Mouse (Mus musculus) heart, postnatal 0 days (tissue): ENCODE measurements around the gene Dync1li2. TPM values are rescaled to one million over a fixed set of nuclear protein-coding genes. Genes with fewer than 3 reads are reported as not detected.

ENCODE experiments used
- ATAC-seq: fragments of 200-750 bp; cut with Nextera tagmentation; 2 replicates; pipeline ENCODE4 v1.8.0; 2017; ENCODE audit warnings: low read depth, moderate number of reproducible peaks, moderate library complexity; ENCODE audit not compliant: insufficient read depth
- DNase-seq: peaks from one replicate; pipeline ENCODE4 v3.0.0-alpha.2; 2016; ENCODE audit warnings: low spot score
- H3K27ac ChIP-seq: fragments of 300-500 bp; sonication (generic); 2 replicates; pipeline ENCODE4 v1.5.1; 2014; ENCODE audit warnings: low read depth, mild to moderate bottlenecking
- H3K27me3 ChIP-seq: fragments of 300-500 bp; sonication (generic); 2 replicates; pipeline ENCODE4 v1.6.1; 2014; ENCODE audit warnings: low read length, mixed read lengths; ENCODE audit not compliant: control insufficient read depth, insufficient read depth
- H3K36me3 ChIP-seq: fragments of 300-500 bp; sonication (generic); replicated peaks from 2 replicates; pipeline ENCODE4 v1.6.1; 2014; ENCODE audit warnings: low read length, mixed read lengths; ENCODE audit not compliant: control insufficient read depth, insufficient read depth
- H3K4me1 ChIP-seq: fragments of 300-500 bp; sonication (generic); 2 replicates; pipeline ENCODE4 v1.6.1; 2014; ENCODE audit warnings: antibody characterized with exemption; ENCODE audit not compliant: control insufficient read depth, insufficient read depth
- H3K4me2 ChIP-seq: fragments of 300-500 bp; sonication (generic); 2 replicates; pipeline ENCODE4 v1.6.1; 2014; ENCODE audit warnings: low read depth, mild to moderate bottlenecking, low read length, moderate library complexity
- H3K4me3 ChIP-seq: fragments of 300-500 bp; sonication (generic); 2 replicates; pipeline ENCODE4 v1.5.1; 2014; ENCODE audit warnings: low read depth, low read length
- H3K9ac ChIP-seq: fragments of 300-500 bp; sonication (generic); replicated peaks from 2 replicates; pipeline ENCODE4 v1.6.1; 2014; ENCODE audit warnings: low read depth, low read length, mixed read lengths
- H3K9me3 ChIP-seq: fragments of 300-500 bp; sonication (generic); replicated peaks from 2 replicates; pipeline ENCODE4 v1.6.1; 2016; ENCODE audit warnings: low read length; ENCODE audit not compliant: control insufficient read depth
- CTCF ChIP-seq: IDR thresholded peaks from 2 replicates; pipeline ENCODE4 v1.5.1; 2016; ENCODE audit warnings: antibody characterized with exemption, control low read depth, low read depth
- EP300 ChIP-seq: IDR thresholded peaks from 2 replicates; pipeline ENCODE4 v1.6.1; 2016; ENCODE audit warnings: antibody characterized with exemption, low read depth
- WGBS: fragments of 180-500 bp; shearing (Covaris S2); extraction: QIAGEN DNeasy Blood & Tissue Kit; methylation state at CpG from one replicate; pipeline ENCODE4 v1.1.7; 2014; 5-methylcytosine and 5-hydroxymethylcytosine counted together
- polyA plus RNA-seq: library from polyadenylated mRNA; unstranded; fragments of >200 nt; fragmentation: Nextera tagmentation; extraction: Ambion mirVana; gene quantifications from 2 replicates; pipeline ENCODE4 v1.2.1, GENCODE M21; 2015
- total RNA-seq: library from RNA; depleted of rRNA; stranded (reverse); fragments of >200 nt; gene quantifications from 2 replicates; pipeline ENCODE4 v1.2.3, GENCODE M21; 2014; ENCODE audit warnings: low replicate concordance; rRNA removed

Gene Dync1li2
- total and polyA plus RNA-seq, 2 experiments from 2014 or later = 11.0 to 38.8 TPM

DNA sequence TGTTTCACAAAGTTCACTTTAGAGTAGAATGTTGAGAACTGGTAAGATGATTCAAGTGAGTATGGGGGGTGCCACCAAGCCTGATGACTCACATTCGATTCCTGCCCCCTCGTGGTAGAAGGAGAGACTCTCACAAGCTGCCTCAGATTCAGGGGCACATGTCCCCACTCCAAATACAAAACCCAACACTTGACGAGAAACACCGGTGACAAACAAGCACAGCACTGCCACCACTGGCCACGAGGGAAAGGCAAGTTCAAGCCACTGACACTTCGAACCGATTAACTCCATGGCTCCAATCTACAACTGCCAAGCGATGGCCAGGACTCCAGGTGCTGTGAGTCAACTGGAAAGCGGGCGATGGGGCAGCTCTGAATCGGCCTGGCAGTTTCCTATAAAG lies 69.1 kb downstream of the Dync1li2 start:
- peaks cover 27% of the 10 kb centered on the region for H3K4me1 ChIP-seq
- no peak overlapping the region for H3K9ac ChIP-seq
- peak; percentile 40 for TF ChIP-seq CTCF
- TF ChIP-seq EP300 = no peak
- peak; percentile 41 for DNase-seq
- H3K4me3 ChIP-seq = no peak overlapping the region
- 60% methylated on average over 11 of the region's 11 CpGs for WGBS
- no peaks in the 10 kb centered on the region for H3K9me3 ChIP-seq
- no peak overlapping the region for H3K4me2 ChIP-seq
- 0 out of 2 replicates have a peak, but pooled peaks have one; percentile 18 for ATAC-seq
- H3K27ac ChIP-seq = peak overlapping the region; percentile 41
- H3K27me3 ChIP-seq = no peaks in the 10 kb centered on the region
- 0 out of 2 replicates have a peak, but pooled peaks cover 3% of the 10 kb centered on the region for H3K36me3 ChIP-seq

DNA sequence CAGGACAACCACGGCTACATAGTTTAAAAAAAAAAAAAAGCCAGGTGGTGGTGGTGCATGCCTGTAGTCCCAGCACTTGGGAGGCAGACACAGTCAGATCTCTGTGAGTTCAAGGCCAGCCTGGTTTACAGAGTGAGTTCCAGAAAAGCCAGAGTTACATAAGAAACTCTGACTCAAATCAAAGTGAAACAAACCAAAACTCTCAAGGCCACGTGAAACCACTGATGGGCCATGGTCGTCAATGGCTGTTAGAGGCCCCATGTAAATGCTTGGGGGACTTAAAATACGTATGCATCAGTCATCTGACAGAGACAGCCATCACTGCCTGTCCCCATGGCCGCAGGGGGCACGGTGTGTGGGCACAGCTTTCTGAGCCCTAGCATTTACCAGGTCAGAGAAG lies 71.7 kb downstream of the Dync1li2 start:
- H3K4me3 ChIP-seq = no peak overlapping the region
- ATAC-seq = no peak
- H3K4me1 ChIP-seq = peaks cover 25% of the 10 kb centered on the region
- DNase-seq = no peak
- H3K4me2 ChIP-seq = no peak overlapping the region
- H3K36me3 ChIP-seq = 0 out of 2 replicates have a peak, but pooled peaks cover 3% of the 10 kb centered on the region
- H3K9me3 ChIP-seq = no peaks in the 10 kb centered on the region
- no peak for TF ChIP-seq CTCF
- TF ChIP-seq EP300 = no peak
- no peaks in the 10 kb centered on the region for H3K27me3 ChIP-seq
- no peak overlapping the region for H3K27ac ChIP-seq
- H3K9ac ChIP-seq = no peak overlapping the region
- WGBS = 90% methylated on average over 6 of the region's 6 CpGs

- no peak for TF ChIP-seq EP300
- 0 out of 2 replicates have a peak, but pooled peaks cover 3% of the 10 kb centered on the region for H3K36me3 ChIP-seq
- H3K9ac ChIP-seq = no peak overlapping the region
- H3K4me2 ChIP-seq = no peak overlapping the region
- H3K9me3 ChIP-seq = no peaks in the 10 kb centered on the region
- no peak for ATAC-seq
- H3K4me3 ChIP-seq = no peak overlapping the region
- WGBS = 56% methylated on average over 6 of the region's 6 CpGs
- DNase-seq = no peak
- peaks cover 15% of the 10 kb centered on the region for H3K4me1 ChIP-seq
- no peaks in the 10 kb centered on the region for H3K27me3 ChIP-seq
- H3K27ac ChIP-seq = no peak overlapping the region
Observed at GRCm38 (mm10) chr8:104370071-104370470, 72.8 kb downstream of the Dync1li2 start.

DNA sequence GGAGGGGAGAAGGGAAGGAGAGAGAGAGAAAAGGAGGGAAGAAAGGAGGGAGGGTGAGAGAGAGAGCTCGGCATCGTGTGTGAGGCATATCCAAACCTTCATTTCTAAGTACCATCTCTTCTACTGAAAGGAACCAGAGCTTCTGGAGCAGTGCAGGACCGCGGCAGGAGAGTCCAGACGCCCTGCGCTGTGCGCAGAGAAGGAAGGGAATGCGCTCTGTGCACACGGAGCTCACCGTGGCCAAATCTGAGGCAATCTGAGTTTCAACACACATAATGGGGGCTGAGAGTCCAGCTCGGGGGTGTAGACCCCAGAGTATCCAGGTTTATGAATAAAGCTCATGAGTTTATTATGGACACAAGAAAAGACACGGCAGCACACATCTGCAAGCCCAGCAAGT lies 73.3 kb downstream of the Dync1li2 start:
- Histone ChIP-seq H3K9me3 (no peaks in the 10 kb centered on the region), H3K27ac (no peak overlapping the region)
- ATAC-seq = no peak

More for the DNA sequence above, 73.3 kb downstream of the Dync1li2 start:
- Histone ChIP-seq H3K4me3 (no peak overlapping the region), H3K4me2 (no peak overlapping the region), H3K27me3 (no peaks in the 10 kb centered on the region), H3K36me3 (0 out of 2 replicates have a peak, but pooled peaks cover 3% of the 10 kb centered on the region), H3K9ac (no peak overlapping the region), H3K4me1 (peaks cover 11% of the 10 kb centered on the region)
- 78% methylated on average over 12 of the region's 12 CpGs for WGBS
- TF ChIP-seq EP300 (no peak), CTCF (no peak)
- no peak for DNase-seq

Other genes with a start within 250 kb of the Dync1li2 start
- 6.3 and 10.7 TPM in 2 replicates for gene Tk2, start 194.5 kb downstream of the Dync1li2 start, total RNA-seq
- gene Tk2, start 194.5 kb downstream of the Dync1li2 start, polyA plus RNA-seq = 7.7 and 9.9 TPM in 2 replicates
- gene Cklf, start 192.2 kb downstream of the Dync1li2 start, total RNA-seq = 1.7 and 11.5 TPM in 2 replicates
- 13.3 and 15.0 TPM in 2 replicates for gene Cklf, start 192.2 kb downstream of the Dync1li2 start, polyA plus RNA-seq
- gene Cmtm2a, start 149.9 kb downstream of the Dync1li2 start, total RNA-seq = not detected in 2 replicates
- gene Cmtm2a, start 149.9 kb downstream of the Dync1li2 start, polyA plus RNA-seq = not detected in 2 replicates
- not detected in 2 replicates for gene Gm45711, start 133.0 kb downstream of the Dync1li2 start, total RNA-seq
- gene Gm45711, start 133.0 kb downstream of the Dync1li2 start, polyA plus RNA-seq = not detected in 2 replicates
- gene Cmtm1, start 132.9 kb downstream of the Dync1li2 start, total RNA-seq = not detected in 2 replicates
- gene Cmtm1, start 132.9 kb downstream of the Dync1li2 start, polyA plus RNA-seq = not detected in 2 replicates
- not detected in 2 replicates for gene Gm11020, start 121.5 kb downstream of the Dync1li2 start, total RNA-seq
- not detected in 2 replicates for gene Gm11020, start 121.5 kb downstream of the Dync1li2 start, polyA plus RNA-seq
- gene Cmtm2b, start 120.8 kb downstream of the Dync1li2 start, total RNA-seq = not detected in 2 replicates
- gene Cmtm2b, start 120.8 kb downstream of the Dync1li2 start, polyA plus RNA-seq = not detected in 2 replicates
- 22.3 and 29.0 TPM in 2 replicates for gene Cmtm3, start 103.6 kb downstream of the Dync1li2 start, total RNA-seq
- gene Cmtm3, start 103.6 kb downstream of the Dync1li2 start, polyA plus RNA-seq = 64.6 and 65.2 TPM in 2 replicates
- gene Cmtm4, start 47.2 kb downstream of the Dync1li2 start, total RNA-seq = 10.2 and 13.4 TPM in 2 replicates
- 1.2 TPM in 2 replicates for gene Cmtm4, start 47.2 kb downstream of the Dync1li2 start, polyA plus RNA-seq
- 0.15 TPM in 1 of 2 replicates, not detected in the other for gene Terb1, start 66.9 kb upstream of the Dync1li2 start, total RNA-seq
- gene Terb1, start 66.9 kb upstream of the Dync1li2 start, polyA plus RNA-seq = 0.05 and 0.07 TPM in 2 replicates
- gene Nae1, start 91.6 kb upstream of the Dync1li2 start, total RNA-seq = 28.9 and 45.5 TPM in 2 replicates
- 66.3 and 66.6 TPM in 2 replicates for gene Nae1, start 91.6 kb upstream of the Dync1li2 start, polyA plus RNA-seq
- 0.99 and 2.3 TPM in 2 replicates for gene Car7, start 91.6 kb upstream of the Dync1li2 start, total RNA-seq
- 3.0 and 3.6 TPM in 2 replicates for gene Car7, start 91.6 kb upstream of the Dync1li2 start, polyA plus RNA-seq
- gene Pdp2, start 148.4 kb upstream of the Dync1li2 start, total RNA-seq = 4.0 and 4.2 TPM in 2 replicates
- gene Pdp2, start 148.4 kb upstream of the Dync1li2 start, polyA plus RNA-seq = 5.7 and 6.1 TPM in 2 replicates
- gene Cdh16, start 181.3 kb upstream of the Dync1li2 start, total RNA-seq = 8.3 and 8.9 TPM in 2 replicates
- gene Cdh16, start 181.3 kb upstream of the Dync1li2 start, polyA plus RNA-seq = 11.4 and 13.1 TPM in 2 replicates
- gene Rrad, start 188.3 kb upstream of the Dync1li2 start, total RNA-seq = 197 and 317 TPM in 2 replicates
- 235 and 284 TPM in 2 replicates for gene Rrad, start 188.3 kb upstream of the Dync1li2 start, polyA plus RNA-seq
- gene Ciao2b, start 198.9 kb upstream of the Dync1li2 start, total RNA-seq = 132 and 184 TPM in 2 replicates
- 141 and 147 TPM in 2 replicates for gene Ciao2b, start 198.9 kb upstream of the Dync1li2 start, polyA plus RNA-seq